Mouse (Mus musculus): ENCODE measurements around the gene Irf7.

GRCm38 (mm10) chr7:141231111-141231510 is 35.2 kb downstream of the Irf7 start:
- no peak for TF ChIP-seq POLR2A (IDR thresholded peaks at IDR 0.05; ENCODE audit: control insufficient read depth, extremely low read depth, insufficient read depth, low read length, poor library complexity)
- TF ChIP-seq CTCF (IDR thresholded peaks at IDR 0.05; ENCODE audit: borderline replicate concordance, control insufficient read depth, extremely low read depth, insufficient read depth, low read length, poor library complexity): no peak
